Mouse (Mus musculus): ENCODE measurements at regions not wholly inside any gene's neighbourhood (a gene's known extent, or its start where the extent isn't known, plus 50 kb on each side); places are given as distances from the start of the nearest gene placed in this dataset.
A peak's percentile ranks its signal among the peaks of the same experiment; 100 is the strongest.
"Not testable (repeated sequence)": the region's sequence is repeated elsewhere in the genome, so short reads cannot be mapped to it uniquely, and the experiment has no call there.

DNA sequence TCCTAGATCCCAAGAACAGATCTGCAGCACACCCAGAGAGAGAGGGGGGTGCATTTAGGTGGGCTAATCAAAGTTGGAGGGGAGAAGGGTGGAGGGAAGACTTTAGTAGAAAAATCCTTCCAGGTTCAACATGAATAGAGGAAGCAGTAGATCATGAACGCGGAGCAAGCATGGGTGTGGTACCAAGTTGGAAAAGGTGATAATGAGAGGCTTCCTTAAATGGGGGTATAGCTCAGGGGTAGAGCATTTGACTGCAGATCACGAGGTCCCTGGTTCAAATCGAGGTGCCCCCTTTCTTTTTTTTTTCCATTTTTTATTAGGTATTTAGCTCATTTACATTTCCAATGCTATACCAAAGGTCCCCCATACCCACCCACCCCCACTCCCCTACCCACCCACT, 54.0 kb upstream of the Krba1 start:
- not testable (repeated sequence) for DNase-seq (ENCODE audit: low spot score)

DNA sequence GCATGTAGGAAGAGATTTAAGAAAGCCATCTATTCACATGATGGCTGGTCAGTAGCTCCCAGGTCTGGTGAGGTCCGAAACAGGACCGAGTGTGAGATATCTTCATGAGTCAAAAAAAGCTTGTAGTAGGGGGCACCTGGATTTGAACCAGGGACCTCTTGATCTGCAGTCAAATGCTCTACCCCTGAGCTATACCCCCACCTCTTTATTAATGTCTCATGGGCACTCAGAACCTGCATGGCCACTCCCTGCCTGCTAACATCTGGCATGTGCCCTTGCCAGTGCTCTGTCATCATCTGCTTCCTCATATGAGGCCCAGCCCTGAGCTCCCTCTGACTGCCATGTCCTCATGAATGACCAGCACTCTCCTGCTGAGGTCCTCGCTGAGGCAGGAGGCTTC, 58.4 kb upstream of the Krba1 start:
- not testable (repeated sequence) for DNase-seq (ENCODE audit: low spot score)

DNA sequence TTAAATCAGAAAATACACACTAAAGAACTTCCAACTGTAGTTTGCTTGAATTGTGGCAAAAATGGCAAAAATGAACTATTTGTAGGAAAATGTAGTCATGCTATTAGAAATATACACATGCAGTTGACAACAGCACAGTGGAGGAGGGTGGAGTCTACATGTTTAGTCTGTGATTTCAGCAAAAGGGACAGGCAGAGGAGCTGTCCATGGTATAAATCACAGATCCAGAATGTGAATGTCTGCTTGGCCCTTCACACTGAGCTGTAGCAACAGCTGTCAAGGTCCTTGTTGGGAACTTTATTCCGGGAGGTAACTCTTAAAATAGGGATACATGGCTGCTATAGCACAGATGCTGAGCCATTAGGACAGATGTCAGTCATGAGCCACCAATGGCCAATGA, 107.4 kb upstream of the Krba1 start:
- DNase-seq (ENCODE audit: low spot score): peak; percentile 44

DNA sequence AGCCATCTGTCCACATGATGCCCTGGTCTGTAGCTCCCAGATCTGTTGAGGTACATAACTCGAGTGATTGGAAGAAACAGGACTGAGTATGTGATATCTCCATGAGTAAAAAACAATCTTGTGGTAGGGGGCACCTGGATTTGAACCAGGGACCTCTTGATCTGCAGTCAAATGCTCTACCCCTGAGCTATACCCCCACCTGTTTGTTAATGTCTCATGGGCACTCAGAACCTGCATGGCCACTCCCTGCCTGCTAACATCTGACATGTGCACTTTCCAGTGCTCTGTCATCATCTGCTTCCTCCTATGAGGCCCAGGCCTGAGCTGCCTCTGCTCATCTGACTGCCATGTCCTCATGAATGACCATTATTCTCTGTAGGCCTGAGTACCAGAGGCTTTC, 115.7 kb upstream of the Krba1 start:
- DNase-seq (ENCODE audit: low spot score): not testable (repeated sequence)

DNA sequence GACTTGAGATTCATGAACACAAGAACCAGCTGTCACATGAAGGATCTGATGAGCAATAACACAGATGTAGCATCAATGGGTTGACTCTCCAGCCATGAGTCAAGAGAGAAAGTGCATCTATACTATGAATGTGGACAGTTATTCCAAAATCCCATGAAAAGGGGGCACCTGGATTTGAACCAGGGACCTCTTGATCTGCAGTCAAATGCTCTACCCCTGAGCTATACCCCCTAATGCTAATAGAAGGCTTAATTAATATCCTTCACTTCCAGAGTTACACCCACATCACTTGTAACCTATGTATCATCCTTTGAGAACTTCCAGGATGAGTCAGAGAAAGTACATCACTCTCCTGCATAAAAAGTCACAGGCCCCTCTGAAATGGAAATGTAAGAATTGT, 133.8 kb upstream of the Krba1 start:
- DNase-seq (ENCODE audit: low spot score): not testable (repeated sequence)

DNA sequence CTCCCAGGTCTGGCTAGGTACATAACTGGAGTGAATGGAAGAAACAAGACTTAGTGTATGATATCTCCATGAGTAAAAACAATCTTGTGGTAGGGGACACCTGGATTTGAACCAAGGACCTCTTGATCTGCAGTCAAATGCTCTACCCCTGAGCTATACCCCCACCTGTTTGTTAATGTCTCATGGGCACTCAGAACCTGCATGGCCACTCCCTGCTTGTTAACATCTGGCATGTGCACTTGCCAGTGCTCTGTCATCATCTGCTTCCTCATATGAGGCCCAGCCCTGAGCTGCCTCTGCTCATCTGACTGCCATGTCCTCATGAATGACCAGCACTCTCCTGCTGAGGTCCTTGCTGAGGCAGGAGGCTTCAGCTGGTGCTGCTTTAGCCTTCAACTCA, 142.4 kb upstream of the Krba1 start:
- DNase-seq (ENCODE audit: low spot score): not testable (repeated sequence)

DNA sequence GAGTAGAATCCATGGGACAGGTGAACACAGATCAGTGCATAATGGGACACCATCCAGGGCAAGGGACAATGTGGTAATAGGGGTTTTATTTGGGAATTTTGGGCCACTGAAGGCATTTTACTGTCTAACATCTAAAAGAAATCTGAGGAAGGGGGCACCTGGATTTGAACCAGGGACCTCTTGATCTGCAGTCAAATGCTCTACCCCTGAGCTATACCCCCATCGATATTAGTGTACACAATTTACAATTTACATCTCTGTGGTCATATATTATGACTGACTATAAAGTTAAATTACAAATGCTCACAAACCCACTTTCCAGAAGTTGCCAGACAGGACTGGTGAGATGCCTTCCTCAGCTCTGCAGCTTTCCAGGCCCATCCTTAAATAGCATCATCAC, 143.4 kb upstream of the Krba1 start:
- no peak for DNase-seq (ENCODE audit: low spot score)

DNA sequence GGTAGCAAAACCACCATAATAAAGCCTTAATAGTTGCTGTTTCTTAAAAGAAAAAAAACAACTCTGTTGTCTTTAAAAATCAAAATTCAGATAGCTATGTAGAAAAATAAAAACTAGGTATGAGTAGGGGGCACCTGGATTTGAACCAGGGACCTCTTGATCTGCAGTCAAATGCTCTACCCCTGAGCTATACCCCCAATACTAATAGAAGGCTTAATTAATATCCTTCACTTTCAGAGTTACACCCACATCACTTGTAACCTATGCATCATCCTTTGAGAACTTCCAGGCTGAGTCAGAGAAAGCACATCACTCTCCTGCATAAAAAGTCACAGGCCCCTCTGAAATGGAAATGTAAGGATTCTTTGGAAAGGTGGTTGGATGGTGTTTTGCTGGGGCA, 151.2 kb upstream of the Krba1 start:
- not testable (repeated sequence) for DNase-seq (ENCODE audit: low spot score)

DNA sequence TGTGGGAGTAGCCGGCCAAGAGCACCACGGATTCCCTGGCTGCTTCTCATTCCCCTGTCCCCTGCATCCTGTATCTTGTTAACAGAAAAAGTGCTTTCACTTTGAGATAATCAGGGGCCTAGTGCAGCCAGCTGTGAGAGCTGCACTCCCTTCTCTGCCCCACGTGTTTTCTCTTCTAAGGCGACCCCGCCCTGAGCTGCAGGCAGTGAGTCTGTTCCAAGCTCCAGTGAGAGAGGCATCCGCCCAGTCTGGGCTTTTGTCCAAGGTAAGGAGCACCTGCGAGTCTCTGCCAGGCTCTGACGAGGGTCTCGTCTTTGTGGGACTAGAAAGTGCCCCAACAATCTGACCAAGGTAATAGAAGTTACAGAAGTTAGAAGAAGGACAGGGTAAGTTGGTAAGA, 141.0 kb upstream of the Zfp746 start:
- DNase-seq (ENCODE audit: low spot score): no peak

DNA sequence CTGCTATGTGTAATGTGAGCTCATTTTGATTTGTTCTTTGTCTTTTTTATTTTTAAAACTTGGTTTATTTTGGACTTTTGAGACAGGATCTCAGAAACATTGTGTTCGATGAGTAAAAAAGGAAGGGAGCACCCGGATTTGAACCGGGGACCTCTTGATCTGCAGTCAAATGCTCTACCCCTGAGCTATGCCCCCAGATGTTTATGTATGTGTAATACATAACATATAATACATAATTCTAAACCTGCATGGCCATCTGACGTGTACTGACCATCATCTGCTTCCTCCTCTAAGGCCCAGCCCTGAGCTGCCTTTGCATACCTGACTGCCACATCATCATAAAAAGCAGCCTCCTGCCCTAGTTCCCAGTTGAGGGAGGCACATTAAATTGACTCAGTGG, 137.8 kb upstream of the Zfp746 start:
- no peak for DNase-seq (ENCODE audit: low spot score)

DNA sequence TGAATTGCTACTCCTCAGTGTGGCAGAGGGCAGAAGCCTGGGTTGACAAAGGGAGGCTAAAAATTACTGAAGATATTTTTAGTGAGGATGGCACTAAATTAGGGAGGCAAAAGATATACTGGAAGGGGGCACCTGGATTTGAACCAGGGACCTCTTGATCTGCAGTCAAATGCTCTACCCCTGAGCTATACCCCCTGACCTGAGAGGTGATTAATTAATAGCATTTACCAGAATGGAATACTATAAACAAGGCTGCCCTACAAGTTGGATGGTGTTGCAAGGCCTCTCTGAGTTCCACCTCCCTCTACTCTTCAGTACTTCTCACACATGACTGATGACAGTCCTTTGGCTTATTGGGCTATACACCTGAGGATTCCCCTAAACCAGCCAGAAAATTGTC, 136.6 kb upstream of the Zfp746 start:
- DNase-seq (ENCODE audit: low spot score): no peak

DNA sequence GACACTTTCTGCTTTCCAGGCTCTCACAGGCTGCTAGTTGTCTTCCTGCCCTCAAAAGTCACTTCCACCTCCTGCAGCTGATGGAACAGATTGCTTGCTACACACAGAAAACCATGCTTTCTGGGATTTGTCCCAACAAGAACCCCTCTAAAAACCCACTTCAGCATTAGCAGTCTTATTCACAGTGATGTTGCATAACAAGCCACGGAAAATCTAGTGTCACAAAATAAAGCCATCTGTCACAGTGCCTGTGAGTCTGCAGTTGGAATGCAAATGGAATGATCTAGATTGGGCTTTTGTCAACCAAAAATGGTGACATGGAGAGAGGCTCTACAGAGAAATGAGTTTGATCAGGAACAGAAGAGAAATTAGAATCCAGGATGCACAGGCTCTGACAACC, 135.4 kb upstream of the Zfp746 start:
- DNase-seq (ENCODE audit: low spot score): not testable (repeated sequence)

DNA sequence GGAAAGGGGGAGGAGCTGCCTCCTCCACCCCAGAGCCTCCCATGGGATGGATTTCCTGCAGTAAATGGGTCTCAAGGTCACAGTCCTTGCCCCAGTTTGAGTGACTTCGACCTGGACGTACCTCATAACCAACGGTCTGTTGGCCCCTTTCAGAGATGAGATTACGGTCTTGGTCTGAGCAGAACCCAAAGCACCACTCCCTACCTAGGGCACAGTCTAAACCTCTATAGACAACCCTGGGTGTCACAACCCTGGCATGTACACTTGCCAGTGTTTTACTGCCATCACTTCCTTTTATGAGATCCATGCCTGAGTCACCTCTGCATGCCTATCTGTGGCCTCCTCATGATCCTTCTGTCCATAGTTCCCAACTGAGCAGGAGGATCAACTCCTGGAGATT, 128.8 kb upstream of the Zfp746 start:
- DNase-seq (ENCODE audit: low spot score): no peak

DNA sequence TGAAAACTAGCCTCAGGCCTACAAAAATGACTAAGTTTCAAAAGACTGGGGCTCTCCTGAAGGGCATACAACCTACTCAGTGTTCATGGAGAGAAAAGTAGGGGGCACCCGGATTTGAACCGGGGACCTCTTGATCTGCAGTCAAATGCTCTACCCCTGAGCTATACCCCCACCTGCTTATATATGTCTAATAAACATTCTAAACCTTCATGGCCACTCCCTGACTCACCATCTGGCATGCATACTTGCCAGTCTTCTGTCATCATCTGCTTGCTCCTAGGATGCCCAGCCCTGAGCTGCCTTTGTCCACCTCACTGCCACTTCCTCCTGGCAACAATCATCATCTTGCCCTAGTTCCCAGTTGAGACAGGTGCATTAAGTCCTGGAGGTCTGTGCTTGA, 123.3 kb upstream of the Zfp746 start:
- DNase-seq (ENCODE audit: low spot score): no peak

DNA sequence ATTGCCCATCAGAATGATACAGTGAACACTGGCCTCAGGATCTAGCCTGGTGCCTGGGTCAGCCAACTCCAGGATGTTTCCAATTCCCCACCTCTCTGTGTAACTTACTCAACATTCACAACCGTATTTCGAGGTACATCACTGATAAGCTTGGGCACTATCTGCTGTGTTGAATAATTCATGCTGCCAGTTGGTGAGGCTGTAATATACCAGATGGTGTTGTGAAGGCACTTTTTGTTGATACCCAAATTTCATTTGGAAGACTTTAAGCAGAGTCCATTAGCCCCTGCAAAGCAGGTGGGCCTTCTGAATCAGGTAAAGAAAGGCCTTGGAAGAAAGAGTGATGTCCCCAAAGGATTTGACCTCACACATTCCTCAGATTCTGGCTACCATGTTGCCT, 122.7 kb upstream of the Zfp746 start:
- DNase-seq (ENCODE audit: low spot score): no peak

DNA sequence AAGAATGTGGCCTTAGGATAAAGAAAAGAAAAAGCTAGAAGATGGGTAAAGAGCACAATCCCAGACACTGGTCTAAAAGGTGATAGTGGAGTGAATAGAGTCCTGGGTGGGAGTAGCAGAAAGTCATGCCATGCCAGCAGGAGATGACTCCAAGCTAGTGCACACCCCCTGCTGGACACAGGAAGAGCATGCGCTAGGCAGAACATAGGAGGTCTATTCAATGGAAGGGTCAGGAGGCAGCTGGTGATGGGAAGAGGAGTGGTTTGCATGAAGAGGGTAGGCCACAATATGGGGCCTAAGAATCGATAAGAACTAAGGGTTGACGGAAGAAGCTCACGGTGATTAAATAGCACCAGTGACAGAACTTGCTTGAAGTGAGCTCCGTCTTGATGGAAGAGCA, 119.3 kb upstream of the Zfp746 start:
- DNase-seq (ENCODE audit: low spot score): no peak

DNA sequence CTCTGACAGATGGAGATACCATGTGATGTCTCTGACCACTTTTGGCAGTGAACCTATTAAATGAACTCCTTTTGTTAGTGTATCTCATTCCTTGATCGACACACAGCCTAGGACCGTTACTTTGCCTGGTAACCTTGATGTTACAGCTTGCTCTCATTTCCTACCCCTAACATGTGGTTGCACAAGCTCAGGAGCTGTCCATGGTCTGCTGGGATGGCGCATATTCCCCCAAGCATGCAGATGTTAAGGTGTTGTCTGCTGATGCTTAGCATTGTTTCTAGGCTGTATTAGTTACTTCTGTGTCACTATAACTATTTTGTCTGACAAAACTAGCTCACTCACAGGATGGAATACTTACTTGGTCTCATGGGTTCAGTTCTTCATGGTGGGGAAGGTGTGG, 113.6 kb upstream of the Zfp746 start:
- DNase-seq (ENCODE audit: low spot score): peak; percentile 18

DNA sequence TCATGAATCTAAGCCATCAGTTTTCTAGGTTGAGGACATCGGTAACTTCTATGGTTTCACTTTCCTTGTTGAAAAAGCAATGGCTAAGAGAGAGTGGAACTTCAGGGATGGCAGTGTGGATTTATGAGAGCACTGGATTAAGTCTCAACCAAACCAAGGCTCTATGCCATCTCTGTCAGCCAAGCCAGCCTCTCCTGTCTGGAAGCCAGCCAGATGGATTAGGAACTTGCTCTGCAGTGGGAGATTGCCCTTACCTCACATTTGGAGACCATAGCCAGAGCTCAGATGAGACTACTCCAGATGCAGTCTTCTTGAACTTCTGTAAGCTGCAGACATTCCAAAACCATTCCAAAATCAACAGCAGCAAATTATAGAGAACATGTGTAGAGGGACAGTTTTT, 112.4 kb upstream of the Zfp746 start:
- no peak for DNase-seq (ENCODE audit: low spot score)

DNA sequence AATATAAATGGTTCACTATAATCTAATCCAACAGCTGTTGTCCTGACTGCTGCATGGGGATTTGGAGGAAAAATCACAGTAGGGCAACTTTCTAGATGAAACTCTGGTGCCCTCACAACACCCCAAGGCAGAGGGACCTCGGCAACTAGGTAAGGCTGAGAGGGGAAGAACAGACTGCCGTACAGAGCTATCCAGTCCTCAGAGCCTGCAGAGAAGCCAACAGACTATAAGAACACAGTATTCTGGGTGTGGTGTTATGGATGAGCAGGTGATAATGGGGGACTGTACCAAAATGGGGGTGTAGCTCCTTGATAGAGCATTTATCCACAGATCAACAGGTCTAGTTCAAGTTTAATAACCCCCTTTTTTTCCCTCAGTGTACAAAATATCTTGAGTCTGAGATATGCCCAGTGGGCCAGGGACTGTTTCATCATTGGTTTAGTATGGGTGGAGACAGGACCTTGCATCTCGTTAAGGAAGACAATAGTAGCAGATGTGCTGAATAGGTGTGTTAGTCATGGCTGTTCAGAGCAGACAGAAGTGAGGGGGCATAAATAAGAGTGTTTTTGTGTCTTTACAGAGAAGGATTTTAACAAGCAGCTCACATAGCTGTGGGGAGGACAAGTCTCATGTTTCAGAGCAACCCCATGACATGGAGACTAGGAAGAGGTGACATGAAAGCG, 111.4 kb upstream of the Zfp746 start:
- peak; percentile 3 for DNase-seq (ENCODE audit: low spot score)

DNA sequence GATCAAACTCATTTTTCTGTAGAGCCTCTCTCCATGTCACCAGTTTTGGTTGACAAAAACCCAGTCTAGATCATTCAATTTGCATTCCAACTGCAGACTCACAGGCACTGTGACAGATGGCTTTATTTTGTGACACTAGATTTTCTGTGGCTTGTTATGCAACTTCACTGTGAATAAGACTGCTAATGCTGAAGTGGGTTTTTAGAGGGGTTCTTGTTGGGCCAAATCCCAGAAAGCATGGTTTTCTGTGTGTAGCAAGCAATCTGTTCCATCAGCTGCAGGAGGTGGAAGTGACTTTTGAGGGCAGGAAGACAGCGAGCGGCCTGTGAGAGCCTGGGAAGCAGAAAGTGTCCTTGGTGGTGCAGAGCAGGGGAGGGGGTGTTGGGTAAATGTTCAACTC, 102.0 kb upstream of the Zfp746 start:
- not testable (repeated sequence) for DNase-seq (ENCODE audit: low spot score)

DNA sequence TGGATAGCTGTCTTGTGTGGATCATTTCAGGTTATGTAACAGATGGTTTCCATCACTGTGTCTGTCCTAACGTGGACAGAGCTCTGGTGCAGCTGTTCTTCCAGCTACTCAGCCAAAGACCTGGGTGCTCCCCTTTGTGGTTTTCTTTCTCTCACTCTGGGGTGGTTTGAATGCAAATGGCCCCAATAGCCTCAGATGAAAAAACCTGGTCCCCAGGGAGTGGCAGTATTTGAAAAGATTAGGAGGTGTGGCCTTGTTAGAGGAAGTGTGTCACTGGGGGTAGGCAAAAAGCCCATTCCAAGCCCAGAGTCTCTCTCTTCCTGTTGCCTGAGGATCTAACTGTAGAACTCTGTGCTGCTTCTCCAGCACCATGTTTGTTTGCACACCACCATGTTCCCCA, 98.9 kb upstream of the Zfp746 start:
- DNase-seq (ENCODE audit: low spot score): no peak

DNA sequence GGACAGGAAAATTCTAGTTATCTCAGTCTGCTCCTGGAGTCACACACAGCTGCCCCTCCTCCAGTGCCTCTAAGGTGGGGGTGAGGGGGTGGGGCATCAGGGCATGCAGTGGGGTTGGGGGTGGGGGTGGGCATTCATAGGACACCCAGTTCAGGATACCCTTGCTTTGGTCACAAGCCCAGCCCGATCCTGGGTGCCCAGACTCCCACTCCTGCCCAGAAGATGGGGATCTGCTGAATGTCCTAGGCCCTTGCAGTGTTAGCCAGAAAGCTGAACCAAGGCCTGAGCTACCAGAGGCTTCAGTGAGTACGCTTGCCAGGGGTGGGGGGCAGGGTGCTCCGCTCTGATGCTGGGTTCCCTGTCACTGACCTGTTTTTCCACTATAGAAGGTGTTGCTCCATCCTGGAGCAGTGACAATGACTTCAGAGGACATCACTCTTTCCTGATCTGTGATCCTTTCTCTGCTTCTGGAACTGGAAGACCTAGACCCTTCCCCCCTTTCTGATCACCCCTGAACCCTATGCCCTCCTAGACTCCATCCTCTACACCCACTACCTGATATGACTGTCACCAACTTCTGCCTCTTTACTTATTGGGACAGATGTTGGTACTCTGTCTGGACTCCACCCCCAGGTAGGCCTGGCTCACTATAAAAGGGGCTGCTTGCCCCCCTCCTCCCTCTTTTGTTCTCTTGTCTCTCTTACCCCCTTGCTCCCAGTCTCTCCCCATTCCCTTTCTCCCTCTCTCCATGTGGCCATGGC, 92.1 kb upstream of the Zfp746 start:
- no peak for DNase-seq (ENCODE audit: low spot score)

DNA sequence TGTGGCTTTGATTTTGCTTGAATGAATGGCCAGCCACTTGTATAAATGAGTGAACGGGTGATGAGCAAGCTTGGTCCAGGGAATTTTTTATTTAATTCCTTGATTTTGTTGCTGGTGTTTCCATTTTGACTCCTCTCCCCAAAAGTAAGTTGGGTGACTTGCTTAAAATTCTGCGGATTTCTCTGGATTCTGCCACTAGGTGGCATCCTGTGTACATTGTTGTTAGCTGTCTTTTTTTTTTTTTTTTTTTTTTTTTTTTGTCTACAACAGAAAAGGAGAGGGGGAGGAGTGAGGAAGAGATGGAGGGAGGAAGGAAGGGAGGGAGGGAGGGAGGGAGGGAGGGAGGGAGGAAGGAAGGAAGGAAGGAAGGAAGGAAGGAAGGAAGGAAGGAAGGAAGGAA, 91.5 kb upstream of the Zfp746 start:
- peak; percentile 82 for DNase-seq (ENCODE audit: low spot score)

DNA sequence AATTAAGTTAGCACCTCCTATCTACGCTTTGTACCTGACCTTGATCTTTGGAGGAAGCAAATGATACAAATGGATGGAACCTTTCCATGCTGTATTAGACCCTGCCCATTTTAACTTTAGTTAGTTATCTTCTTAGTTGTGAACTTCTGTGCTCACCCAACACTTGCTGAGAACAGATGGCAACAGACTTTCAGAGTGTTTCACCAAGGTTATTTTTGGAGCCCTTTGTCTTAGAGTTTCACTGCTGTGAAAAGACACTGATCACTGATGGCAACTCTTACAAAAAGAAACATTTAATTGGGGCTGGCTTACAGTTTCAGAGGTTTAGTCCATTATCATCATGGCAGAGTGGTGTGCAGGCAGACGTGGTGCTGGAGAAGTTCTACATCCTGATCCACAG, 88.8 kb upstream of the Zfp746 start:
- DNase-seq (ENCODE audit: low spot score): no peak

All from embryo, embryonic 10.5 days (tissue).